Mouse (Mus musculus): Measurements from ENCODE around the gene Capzb. TPM values are rescaled to one million over a fixed set of nuclear protein-coding genes. Genes with fewer than 3 reads are reported as not detected.

Capzb gene
- total and polyA plus RNA-seq, 3 experiments, result 86.4 to 388 (median 160) TPM

GRCm38 (mm10) chr4:139208236-139209129 is 15.8 kb downstream of the Capzb start:
- peaks cover 75% of the 10 kb centered on the region for H3K79me2 ChIP-seq (replicated peaks; ENCODE audit: control insufficient read depth, extremely low read depth, insufficient read depth, poor library complexity, severe bottlenecking)
- peak overlapping the region; percentile 90 for H3K27ac ChIP-seq (ENCODE audit: insufficient read depth, low read depth)
- TF ChIP-seq ZNF384 (IDR thresholded peaks at IDR 0.05; ENCODE audit: low read depth, low read length) (no peak), UBTF (IDR thresholded peaks at IDR 0.05; ENCODE audit: low read depth, low read length) (no peak), NELFE (IDR thresholded peaks at IDR 0.05; ENCODE audit: low read depth, low read length) (no peak), ZC3H11A (IDR thresholded peaks at IDR 0.05; ENCODE audit: low read depth, low read length) (no peak), CHD2 (IDR thresholded peaks at IDR 0.05; ENCODE audit: low read length) (peak; percentile 92), BHLHE40 (IDR thresholded peaks at IDR 0.05; ENCODE audit: low read depth, low read length) (peak; percentile 60), USF1 (IDR thresholded peaks at IDR 0.05; ENCODE audit: low read depth, low read length) (no peak), SMC3 (IDR thresholded peaks at IDR 0.05; ENCODE audit: low read depth, low read length) (no peak), ZKSCAN1 (IDR thresholded peaks at IDR 0.05; ENCODE audit: borderline replicate concordance, low read depth, low read length) (no peak), PAX5 (IDR thresholded peaks at IDR 0.05; ENCODE audit: low read length) (no peak), ZMIZ1 (IDR thresholded peaks at IDR 0.05; ENCODE audit: low read depth, low read length) (no peak), JUND (conservative IDR thresholded peaks at IDR 0.05; ENCODE audit: low read depth, low read length) (no peak; the same call in 1 of the 2 replicates), RCOR1 (conservative IDR thresholded peaks at IDR 0.05; ENCODE audit: low read depth, low read length) (no peak; the same call in 1 of the 2 replicates), ETS1 (conservative IDR thresholded peaks at IDR 0.05; ENCODE audit: low read depth, low read length) (peak; percentile 70), MAFK (IDR thresholded peaks at IDR 0.05; ENCODE audit: insufficient replicate concordance, low read length) (peak; percentile 41; the same call in 1 of the 2 replicates), EP300 (IDR thresholded peaks at IDR 0.05; ENCODE audit: low read length) (peak; percentile 90), GABPA (IDR thresholded peaks at IDR 0.05; ENCODE audit: insufficient replicate concordance, low read depth, low read length) (no peak), CTCF (conservative IDR thresholded peaks at IDR 0.05 in 1 of 2, IDR thresholded peaks at IDR 0.05 in 1 of 2; ENCODE audit: low read depth in 2 of 2, low read length in 2 of 2) (no peak), ELF1 (IDR thresholded peaks at IDR 0.05; ENCODE audit: low read depth, low read length) (no peak), MAZ (IDR thresholded peaks at IDR 0.05; ENCODE audit: low read depth, low read length) (0 out of 2 replicates have a peak, but pooled peaks have one; percentile 18), MYC (IDR thresholded peaks at IDR 0.05; ENCODE audit: low read depth, low read length) (no peak; the same call in none of the 2 replicates), IRF4 (IDR thresholded peaks at IDR 0.05; ENCODE audit: low read depth, low read length) (peak; percentile 95), HCFC1 (IDR thresholded peaks at IDR 0.05; ENCODE audit: low read depth, low read length) (no peak), TCF12 (IDR thresholded peaks at IDR 0.05; ENCODE audit: low read depth, low read length) (peak; percentile 47; the same call in 1 of the 2 replicates), MEF2A (IDR thresholded peaks at IDR 0.05; ENCODE audit: borderline replicate concordance, low read depth, low read length) (peak; percentile 73; the same call in 1 of the 2 replicates), JUN (IDR thresholded peaks at IDR 0.05; ENCODE audit: insufficient read depth, low read depth, low read length) (no peak), MAX (IDR thresholded peaks at IDR 0.05; ENCODE audit: low read length) (peak; percentile 70), SIN3A (IDR thresholded peaks at IDR 0.05; ENCODE audit: low read length) (peak; percentile 77; the same call in 1 of the 2 replicates), MXI1 (IDR thresholded peaks at IDR 0.05; ENCODE audit: low read depth, low read length) (peak; percentile 21; the same call in 1 of the 2 replicates), POLR2AphosphoS2 (IDR thresholded peaks at IDR 0.05; ENCODE audit: low read depth, low read length) (no peak), TBP (conservative IDR thresholded peaks at IDR 0.05; ENCODE audit: low read depth, low read length) (no peak)
- H3K9me3 ChIP-seq (replicated peaks; ENCODE audit: low read length), result no peaks in the 10 kb centered on the region
- DNase-seq (ENCODE audit: extremely low read depth), result peak; percentile 79
- H3K4me1 ChIP-seq (ENCODE audit: control insufficient read depth in 1 of 2, insufficient read depth in 2 of 2), result peaks cover 58 to 98% of the 10 kb centered on the region in 2 experiments
- in situ Hi-C loops (cut with MboI; ENCODE audit: low pct_ligation_motif_present, low pct_unique_long_range_greater_than_20kb, low sequenced_read_pairs) (no loop called here), dilution Hi-C loops (cut with MboI; ENCODE audit: extremely low pct_ligation_motif_present, extremely low pct_unique_long_range_greater_than_20kb, low sequenced_read_pairs) (no loop called here)
- peak overlapping the region; percentile 42; the same call in 1 of the 2 replicates for H3K9ac ChIP-seq (ENCODE audit: insufficient read depth, low read depth)
- peak overlapping the region; percentile 86 for H3K4me2 ChIP-seq (ENCODE audit: insufficient read depth, low read depth, poor library complexity, severe bottlenecking)
- no peaks in the 10 kb centered on the region for H3K27me3 ChIP-seq (replicated peaks)
- peak overlapping the region in 1 of 3 experiments; percentile 34 for H3K4me3 ChIP-seq (replicated peaks in 1 of 3; ENCODE audit: low read depth in 2 of 3, low read length in 2 of 3, poor library complexity in 1 of 3)
- peaks cover 10 to 74% of the 10 kb centered on the region in 2 experiments for H3K36me3 ChIP-seq (replicated peaks in 1 of 2; ENCODE audit: control insufficient read depth in 1 of 2, insufficient read depth in 1 of 2, low read length in 1 of 2)
